Mouse (Mus musculus) erythroblast, embryonic 14.5 days (primary cell): ENCODE data around the gene Pphln1.

Source experiments
- GATA1 ChIP-seq: IDR thresholded peaks from 2 replicates; pipeline ENCODE4 v1.6.1; 2012; ENCODE audit warnings: low read length, inconsistent platforms, mixed read lengths
- TAL1 ChIP-seq: IDR thresholded peaks from 3 replicates; pipeline ENCODE4 v1.6.1; 2012; ENCODE audit warnings: low read length, inconsistent platforms, mixed read lengths

DNA sequence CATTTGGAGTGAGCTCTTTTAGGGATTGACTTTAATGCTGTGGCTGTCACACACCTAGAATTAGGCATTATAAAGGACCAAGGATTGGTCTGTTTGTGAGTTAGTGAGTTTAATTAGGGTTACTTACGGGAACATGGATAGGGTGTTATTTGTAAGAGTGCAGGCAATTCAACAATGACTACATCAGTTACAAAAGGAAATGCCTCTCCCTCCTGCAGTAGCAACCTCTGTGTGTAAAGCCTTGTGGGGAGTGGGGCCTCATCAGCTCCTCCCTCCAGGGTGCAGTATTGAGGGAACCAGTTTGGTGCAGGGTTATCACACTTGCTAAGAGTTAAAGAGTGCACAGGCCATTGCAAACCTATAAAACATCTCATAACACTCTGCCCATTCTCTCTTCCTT, 73.9 kb downstream of the Pphln1 start:
- no peak for TF ChIP-seq GATA1
- TF ChIP-seq TAL1 = no peak
